Mouse (Mus musculus): Measurements from ENCODE around the gene Camsap2. TPM values are rescaled to one million over a fixed set of nuclear protein-coding genes. Genes with fewer than 3 reads are reported as not detected.
A peak's percentile ranks its signal among the peaks of the same experiment; 100 is the strongest.

Camsap2 gene
- polyA plus RNA-seq, 1 experiment from 2014 or later: 13.2 TPM

DNA sequence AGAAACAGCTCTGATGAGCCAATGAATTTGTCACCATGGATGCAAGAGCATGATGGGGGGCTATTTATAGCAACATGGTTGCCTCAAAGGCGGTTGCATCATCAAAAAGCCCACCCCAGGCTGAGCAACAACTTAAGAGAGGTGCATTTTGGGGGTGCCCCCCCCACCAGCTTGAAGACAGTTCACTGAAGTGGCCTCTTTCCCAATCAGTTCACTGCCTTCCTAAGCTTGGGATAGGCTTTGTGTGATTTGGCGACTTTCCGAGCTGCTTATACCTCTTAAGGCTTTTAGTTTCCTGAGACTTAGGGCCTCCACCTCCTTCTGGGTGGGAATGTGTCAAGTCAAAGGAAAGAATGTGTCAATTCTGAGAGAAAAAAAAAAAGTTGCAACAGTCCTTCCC is 20.1 kb upstream of the Camsap2 start:
- H3K9ac ChIP-seq (ENCODE audit: low read depth, low read length): no peak overlapping the region
- no peak for ATAC-seq (replicated peaks; ENCODE audit: low FRiP score)
- no peaks in the 10 kb centered on the region for H3K4me1 ChIP-seq (replicated peaks; ENCODE audit: control insufficient read depth, insufficient read depth, low read length)
- DNase-seq (ENCODE audit: low spot score): no peak
- H3K36me3 ChIP-seq (ENCODE audit: control insufficient read depth, insufficient read depth, low read length): no peaks in the 10 kb centered on the region
- no peak overlapping the region for H3K4me3 ChIP-seq (ENCODE audit: low read depth, low read length)
- H3K27ac ChIP-seq (ENCODE audit: low read depth, low read length): no peak overlapping the region
- H3K27me3 ChIP-seq (replicated peaks; ENCODE audit: control insufficient read depth, insufficient read depth, low read length): peaks cover 3% of the 10 kb centered on the region; the same call in 1 of the 2 replicates
- WGBS: 78% methylated on average over 3 of the region's 3 CpGs
- H3K4me2 ChIP-seq: no peak overlapping the region
- H3K9me3 ChIP-seq (ENCODE audit: control insufficient read depth, low read length): no peaks in the 10 kb centered on the region

GRCm38 (mm10) chr1:136364711-136365110 is 18.8 kb upstream of the Camsap2 start:
- ATAC-seq (replicated peaks; ENCODE audit: low FRiP score): no peak

DNA sequence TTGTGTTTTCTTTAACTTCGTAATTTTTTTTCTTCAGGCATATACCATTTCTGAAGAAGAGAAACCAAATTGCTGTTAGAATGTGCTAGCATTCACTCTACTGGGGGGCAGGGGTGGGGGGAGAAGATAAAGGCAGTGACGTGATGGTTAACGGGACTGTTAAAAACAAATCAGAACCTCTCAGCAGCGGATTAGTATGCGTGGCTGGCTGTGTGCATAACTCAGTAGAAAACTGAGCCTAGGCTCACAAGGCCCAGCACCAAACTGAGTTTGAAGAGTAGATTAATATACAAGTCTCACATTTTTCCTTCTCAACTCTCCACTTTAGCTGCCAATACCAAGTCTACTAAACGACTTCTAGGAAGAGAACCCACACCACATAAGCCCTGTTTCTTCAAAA is 17.1 kb upstream of the Camsap2 start:
- DNase-seq (ENCODE audit: low spot score) (no peak), ATAC-seq (replicated peaks; ENCODE audit: low FRiP score) (no peak)
- Histone ChIP-seq H3K4me1 (replicated peaks; ENCODE audit: control insufficient read depth, insufficient read depth, low read length) (no peaks in the 10 kb centered on the region), H3K36me3 (ENCODE audit: control insufficient read depth, insufficient read depth, low read length) (no peaks in the 10 kb centered on the region), H3K4me2 (no peak overlapping the region), H3K9ac (ENCODE audit: low read depth, low read length) (no peak overlapping the region), H3K9me3 (ENCODE audit: control insufficient read depth, low read length) (no peaks in the 10 kb centered on the region), H3K4me3 (ENCODE audit: low read depth, low read length) (no peak overlapping the region), H3K27ac (ENCODE audit: low read depth, low read length) (no peak overlapping the region), H3K27me3 (replicated peaks; ENCODE audit: control insufficient read depth, insufficient read depth, low read length) (peaks cover 3% of the 10 kb centered on the region; the same call in 1 of the 2 replicates)
- WGBS: 75% methylated on average over 6 of the region's 6 CpGs

More at GRCm38 (mm10) chr1:136364711-136365110, 18.8 kb upstream of the Camsap2 start:
- no peaks in the 10 kb centered on the region for H3K4me1 ChIP-seq (replicated peaks; ENCODE audit: control insufficient read depth, insufficient read depth, low read length)
- no peaks in the 10 kb centered on the region for H3K36me3 ChIP-seq (ENCODE audit: control insufficient read depth, insufficient read depth, low read length)
- H3K27me3 ChIP-seq (replicated peaks; ENCODE audit: control insufficient read depth, insufficient read depth, low read length): peaks cover 3% of the 10 kb centered on the region; the same call in 1 of the 2 replicates
- no peak overlapping the region for H3K4me2 ChIP-seq
- H3K27ac ChIP-seq (ENCODE audit: low read depth, low read length): no peak overlapping the region
- H3K9me3 ChIP-seq (ENCODE audit: control insufficient read depth, low read length): no peaks in the 10 kb centered on the region
- DNase-seq (ENCODE audit: low spot score): no peak
- 70% methylated on average over 19 of the region's 19 CpGs for WGBS
- H3K9ac ChIP-seq (ENCODE audit: low read depth, low read length): no peak overlapping the region
- no peak overlapping the region for H3K4me3 ChIP-seq (ENCODE audit: low read depth, low read length)

- no peak overlapping the region for H3K4me2 ChIP-seq
- no peak overlapping the region for H3K27ac ChIP-seq (ENCODE audit: low read depth, low read length)
- no peak overlapping the region for H3K9ac ChIP-seq (ENCODE audit: low read depth, low read length)
- DNase-seq (ENCODE audit: low spot score) (no peak), ATAC-seq (replicated peaks; ENCODE audit: low FRiP score) (no peak)
- H3K4me1 ChIP-seq (replicated peaks; ENCODE audit: control insufficient read depth, insufficient read depth, low read length): no peaks in the 10 kb centered on the region
- peaks cover 3% of the 10 kb centered on the region; the same call in 1 of the 2 replicates for H3K27me3 ChIP-seq (replicated peaks; ENCODE audit: control insufficient read depth, insufficient read depth, low read length)
- H3K9me3 ChIP-seq (ENCODE audit: control insufficient read depth, low read length): no peaks in the 10 kb centered on the region
- WGBS: 71% methylated on average over 8 of the region's 8 CpGs
- H3K4me3 ChIP-seq (ENCODE audit: low read depth, low read length): no peak overlapping the region
- no peaks in the 10 kb centered on the region for H3K36me3 ChIP-seq (ENCODE audit: control insufficient read depth, insufficient read depth, low read length)
These were observed 16.7 kb upstream of the Camsap2 start for GRCm38 (mm10) chr1:136362567-136362966.

DNA sequence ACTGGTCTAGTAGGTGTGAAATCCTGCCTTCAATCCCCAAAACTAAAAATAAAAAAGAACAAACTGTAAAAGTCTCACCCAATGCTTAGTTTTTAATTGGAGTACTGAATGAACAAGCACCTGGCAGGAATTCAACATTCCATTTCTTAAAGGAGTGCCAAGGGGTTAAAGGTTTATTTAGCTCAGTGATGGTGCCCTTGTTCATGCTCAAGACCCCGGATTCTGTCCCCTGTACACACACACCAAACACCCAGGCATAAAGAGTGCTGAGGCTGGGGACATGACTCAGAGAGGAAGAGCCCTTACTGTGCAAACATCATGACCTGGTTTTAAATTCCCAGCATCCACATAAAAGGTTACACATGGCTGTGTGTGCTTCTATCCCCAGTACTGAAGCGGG is 15.5 kb upstream of the Camsap2 start:
- Histone ChIP-seq H3K4me2 (no peak overlapping the region), H3K27ac (ENCODE audit: low read depth, low read length) (no peak overlapping the region), H3K9me3 (ENCODE audit: control insufficient read depth, low read length) (no peaks in the 10 kb centered on the region), H3K27me3 (replicated peaks; ENCODE audit: control insufficient read depth, insufficient read depth, low read length) (peaks cover 3% of the 10 kb centered on the region; the same call in 1 of the 2 replicates), H3K36me3 (ENCODE audit: control insufficient read depth, insufficient read depth, low read length) (no peaks in the 10 kb centered on the region), H3K4me3 (ENCODE audit: low read depth, low read length) (no peak overlapping the region), H3K4me1 (replicated peaks; ENCODE audit: control insufficient read depth, insufficient read depth, low read length) (no peaks in the 10 kb centered on the region), H3K9ac (ENCODE audit: low read depth, low read length) (no peak overlapping the region)
- DNase-seq (ENCODE audit: low spot score) (no peak), ATAC-seq (replicated peaks; ENCODE audit: low FRiP score) (no peak)
- 83% methylated on average over 2 of the region's 2 CpGs for WGBS

- no peak overlapping the region for H3K4me3 ChIP-seq (ENCODE audit: low read depth, low read length)
- DNase-seq (ENCODE audit: low spot score): no peak
- no peak overlapping the region for H3K27ac ChIP-seq (ENCODE audit: low read depth, low read length)
- no peak overlapping the region for H3K4me2 ChIP-seq
- H3K27me3 ChIP-seq (replicated peaks; ENCODE audit: control insufficient read depth, insufficient read depth, low read length): peaks cover 3% of the 10 kb centered on the region; the same call in 1 of the 2 replicates
- peak; percentile 66 for ATAC-seq (replicated peaks; ENCODE audit: low FRiP score)
- H3K9me3 ChIP-seq (ENCODE audit: control insufficient read depth, low read length): no peaks in the 10 kb centered on the region
- H3K36me3 ChIP-seq (ENCODE audit: control insufficient read depth, insufficient read depth, low read length): no peaks in the 10 kb centered on the region
- H3K4me1 ChIP-seq (replicated peaks; ENCODE audit: control insufficient read depth, insufficient read depth, low read length): no peaks in the 10 kb centered on the region
- no peak overlapping the region for H3K9ac ChIP-seq (ENCODE audit: low read depth, low read length)
- WGBS: 65% methylated on average over 6 of the region's 6 CpGs
These were observed 15.0 kb upstream of the Camsap2 start for GRCm38 (mm10) chr1:136360909-136361308.

GRCm38 (mm10) chr1:136358841-136359360 is 13.0 kb upstream of the Camsap2 start:
- 70% methylated on average over 7 of the region's 7 CpGs for WGBS
- Histone ChIP-seq H3K4me2 (no peak overlapping the region), H3K27me3 (replicated peaks; ENCODE audit: control insufficient read depth, insufficient read depth, low read length) (peaks cover 3% of the 10 kb centered on the region; the same call in 1 of the 2 replicates), H3K4me3 (ENCODE audit: low read depth, low read length) (no peak overlapping the region), H3K36me3 (ENCODE audit: control insufficient read depth, insufficient read depth, low read length) (no peaks in the 10 kb centered on the region), H3K27ac (ENCODE audit: low read depth, low read length) (no peak overlapping the region), H3K4me1 (replicated peaks; ENCODE audit: control insufficient read depth, insufficient read depth, low read length) (no peaks in the 10 kb centered on the region), H3K9me3 (ENCODE audit: control insufficient read depth, low read length) (no peaks in the 10 kb centered on the region), H3K9ac (ENCODE audit: low read depth, low read length) (no peak overlapping the region)
- DNase-seq (ENCODE audit: low spot score) (no peak), ATAC-seq (replicated peaks; ENCODE audit: low FRiP score) (no peak)

DNA sequence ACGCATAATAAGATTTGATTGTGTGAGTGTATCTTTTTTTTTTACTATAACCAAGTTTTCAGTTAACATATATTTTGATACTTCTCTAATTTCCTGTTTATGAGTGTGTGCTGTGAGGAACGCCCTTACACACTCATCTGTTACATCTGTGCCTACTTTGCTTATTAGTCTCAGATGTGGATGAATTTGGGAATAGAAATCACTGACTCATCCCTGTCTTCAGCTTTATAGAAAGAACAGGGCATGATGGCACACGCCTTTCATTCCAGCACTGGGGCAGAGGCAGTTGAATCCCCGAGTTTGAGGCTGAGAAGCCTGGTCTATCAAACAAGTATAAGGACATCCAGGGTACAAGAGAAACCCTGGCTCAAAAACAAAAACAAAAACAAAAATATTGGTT is 9.7 kb upstream of the Camsap2 start:
- no peaks in the 10 kb centered on the region for H3K9me3 ChIP-seq (ENCODE audit: control insufficient read depth, low read length)
- DNase-seq (ENCODE audit: low spot score) (no peak), ATAC-seq (replicated peaks; ENCODE audit: low FRiP score) (no peak)
- H3K9ac ChIP-seq (ENCODE audit: low read depth, low read length): no peak overlapping the region
- peaks cover under 1% of the 10 kb centered on the region for H3K27me3 ChIP-seq (replicated peaks; ENCODE audit: control insufficient read depth, insufficient read depth, low read length)
- H3K4me2 ChIP-seq: no peak overlapping the region
- no peaks in the 10 kb centered on the region for H3K36me3 ChIP-seq (ENCODE audit: control insufficient read depth, insufficient read depth, low read length)
- no peaks in the 10 kb centered on the region for H3K4me1 ChIP-seq (replicated peaks; ENCODE audit: control insufficient read depth, insufficient read depth, low read length)
- no peak overlapping the region for H3K4me3 ChIP-seq (ENCODE audit: low read depth, low read length)
- 74% methylated on average over 4 of the region's 4 CpGs for WGBS
- H3K27ac ChIP-seq (ENCODE audit: low read depth, low read length): no peak overlapping the region

DNA sequence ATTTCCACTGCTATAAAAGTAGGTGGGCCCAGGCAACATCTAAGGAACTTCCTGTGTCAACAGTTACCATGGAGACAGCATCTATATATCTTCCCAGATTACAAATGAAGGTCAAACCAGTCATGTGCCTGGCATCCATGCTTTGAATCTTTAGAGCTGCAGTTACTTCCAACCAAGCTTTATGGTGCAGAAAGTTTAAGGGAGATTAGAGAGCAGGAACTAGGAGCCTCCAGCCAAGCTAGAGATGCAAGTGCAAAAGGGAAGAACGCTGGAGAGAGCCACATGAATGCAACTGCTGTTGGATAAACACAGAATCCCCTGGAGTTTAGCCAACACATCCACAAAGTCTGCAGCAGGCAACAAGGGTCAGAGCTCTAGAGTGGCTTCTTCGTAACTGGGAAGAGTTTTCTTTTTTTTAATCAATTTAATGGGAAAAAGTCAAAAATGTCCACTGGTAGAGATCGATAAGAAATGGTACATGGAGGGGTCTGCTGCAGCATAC is 4.8 kb upstream of the Camsap2 start:
- Histone ChIP-seq H3K36me3 (ENCODE audit: control insufficient read depth, insufficient read depth, low read length) (no peaks in the 10 kb centered on the region), H3K27me3 (replicated peaks; ENCODE audit: control insufficient read depth, insufficient read depth, low read length) (peaks cover 3% of the 10 kb centered on the region; the same call in 1 of the 2 replicates), H3K4me2 (no peak overlapping the region), H3K4me3 (ENCODE audit: low read depth, low read length) (no peak overlapping the region), H3K9ac (ENCODE audit: low read depth, low read length) (no peak overlapping the region), H3K4me1 (replicated peaks; ENCODE audit: control insufficient read depth, insufficient read depth, low read length) (peaks cover 8% of the 10 kb centered on the region; the same call in 1 of the 2 replicates), H3K27ac (ENCODE audit: low read depth, low read length) (no peak overlapping the region), H3K9me3 (ENCODE audit: control insufficient read depth, low read length) (no peaks in the 10 kb centered on the region)
- DNase-seq (ENCODE audit: low spot score) (no peak), ATAC-seq (replicated peaks; ENCODE audit: low FRiP score) (no peak)
- WGBS: 69% methylated on average over 3 of the region's 3 CpGs
